Mouse (Mus musculus): Measurements from ENCODE around the gene Rel. TPM values are rescaled to one million over a fixed set of nuclear protein-coding genes. Genes with fewer than 3 reads are reported as not detected.

Gene Rel
- total RNA-seq, 2 experiments from 2014 or later, result 2.5 to 3.3 TPM

DNA sequence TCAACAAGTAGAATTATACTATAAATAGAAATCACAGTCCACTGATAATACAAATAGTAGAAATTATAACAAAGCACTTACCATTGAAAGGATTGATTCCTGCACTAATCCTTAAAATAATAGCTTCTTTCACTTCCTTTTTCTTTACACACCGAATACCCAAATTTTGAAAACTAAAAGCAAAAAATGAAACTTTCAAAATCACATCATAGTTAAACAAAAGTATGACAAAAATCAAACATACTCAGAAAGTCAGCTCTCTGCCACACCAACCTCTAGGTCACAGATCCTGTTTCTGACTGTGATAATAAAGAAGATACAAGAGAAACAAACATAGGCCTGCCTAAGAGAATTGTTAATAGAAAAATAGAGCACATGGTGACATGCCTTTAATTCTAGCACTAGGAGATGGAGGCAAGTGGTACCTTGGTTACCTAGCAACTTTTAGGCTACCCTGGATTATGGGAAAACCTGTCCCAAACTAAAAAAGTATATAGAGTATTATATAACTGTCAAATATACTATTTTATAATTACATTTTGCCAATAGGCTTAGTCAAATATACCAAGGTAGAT is 17.5 kb downstream of the Rel start:
- intact Hi-C loops (cut with DNase I; ENCODE audit: low total_unique reads), result no loop called here
- DNase-seq, result no peak

GRCm38 (mm10) chr11:23746102-23746501 is 24.7 kb downstream of the Rel start:
- intact Hi-C loops (cut with DNase I; ENCODE audit: low total_unique reads), result no loop called here
- no peak for DNase-seq

DNA sequence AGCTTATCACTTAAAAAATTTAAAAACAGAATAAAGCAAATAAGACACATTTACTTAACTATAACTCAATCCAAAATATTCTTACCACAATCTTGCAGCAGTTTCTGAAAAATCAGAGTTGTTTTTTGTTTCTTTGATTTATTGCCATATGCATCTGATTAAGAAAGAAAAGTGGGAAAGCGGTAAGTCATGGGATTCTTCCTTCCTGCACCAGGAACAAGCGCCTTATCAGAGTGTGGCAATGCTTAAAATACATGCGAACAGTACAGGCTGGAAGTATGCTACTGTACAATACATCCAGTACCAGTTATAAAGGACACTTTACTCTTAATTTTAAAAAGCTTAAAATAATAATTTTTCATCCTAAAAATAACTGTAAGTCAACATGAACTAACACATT is 26.4 kb downstream of the Rel start:
- intact Hi-C loops (cut with DNase I; ENCODE audit: low total_unique reads), result no loop called here
- no peak for DNase-seq

DNA sequence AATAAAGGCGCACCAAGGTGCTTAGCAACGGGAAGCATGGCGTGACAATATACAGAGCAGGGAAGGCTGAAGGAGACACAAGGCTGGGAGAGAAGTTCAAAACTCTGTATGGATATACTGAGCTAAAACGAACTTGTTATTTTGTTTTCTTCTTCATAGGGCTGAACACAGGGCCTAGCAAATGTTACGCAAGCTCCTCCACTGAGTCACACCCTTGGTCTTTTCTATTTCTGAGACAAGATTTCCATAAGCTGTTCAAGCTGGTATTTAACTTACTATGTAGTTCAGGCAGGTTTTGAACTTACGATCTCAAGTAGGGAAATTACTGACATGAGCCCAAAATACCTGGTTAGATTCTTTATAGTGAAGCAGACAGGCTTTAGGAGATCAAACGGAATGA is 29.4 kb downstream of the Rel start:
- no peak for DNase-seq
- intact Hi-C loops (cut with DNase I; ENCODE audit: low total_unique reads), result no loop called here

- DNase-seq, result no peak
- intact Hi-C loops (cut with DNase I; ENCODE audit: low total_unique reads), result no loop called here
Measured at GRCm38 (mm10) chr11:23740895-23741294, 29.9 kb downstream of the Rel start.

GRCm38 (mm10) chr11:23735820-23736470 is 34.8 kb downstream of the Rel start:
- DNase-seq, result no peak
- intact Hi-C loops (cut with DNase I; ENCODE audit: low total_unique reads), result no loop called here

- DNase-seq, result no peak
- intact Hi-C loops (cut with DNase I; ENCODE audit: low total_unique reads), result no loop called here
Measured at GRCm38 (mm10) chr11:23734749-23735286, 36.0 kb downstream of the Rel start.

- no peak for DNase-seq
- intact Hi-C loops (cut with DNase I; ENCODE audit: low total_unique reads), result no loop called here
Measured at GRCm38 (mm10) chr11:23732840-23733239, 37.9 kb downstream of the Rel start.

DNA sequence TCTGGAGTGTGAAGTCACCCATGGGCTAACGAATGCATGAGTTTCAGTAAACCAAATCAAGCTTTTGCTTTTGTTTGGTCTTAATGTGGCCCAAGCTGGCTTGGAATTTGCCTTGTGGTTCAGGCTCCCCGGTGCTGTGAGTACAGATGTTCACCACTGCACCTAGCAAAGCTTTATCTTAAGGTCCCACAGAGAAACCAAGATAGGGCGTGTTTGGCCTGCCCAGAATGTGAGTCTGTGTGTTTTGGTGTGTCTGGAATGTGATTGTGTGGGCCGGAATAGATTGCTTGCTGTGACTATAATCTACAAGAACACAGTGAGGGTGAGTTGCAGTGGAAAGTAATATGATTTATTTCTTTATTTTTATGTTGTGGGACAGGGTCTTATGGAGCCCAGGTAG is 40.6 kb downstream of the Rel start:
- DNase-seq, result no peak
- intact Hi-C loops (cut with DNase I; ENCODE audit: low total_unique reads), result no loop called here

DNA sequence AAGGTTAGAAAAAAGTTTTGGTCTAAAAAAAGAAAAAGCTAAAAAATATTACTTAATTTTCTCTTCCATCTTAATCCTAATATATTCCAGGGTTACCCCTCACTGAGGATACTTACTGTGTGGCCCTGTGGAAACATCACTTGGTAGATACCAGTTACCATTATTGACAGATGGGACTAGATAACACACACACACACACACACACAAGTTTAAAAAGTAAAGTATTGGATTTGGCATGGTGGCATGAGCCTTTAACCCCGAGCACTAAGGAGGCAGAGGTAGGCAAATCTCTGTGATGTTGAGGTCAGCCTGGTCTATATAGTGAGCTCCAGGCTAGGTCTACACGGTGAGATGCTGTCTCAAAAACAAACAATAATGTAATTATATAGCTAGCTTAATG is 42.6 kb downstream of the Rel start:
- intact Hi-C loops (cut with DNase I; ENCODE audit: low total_unique reads), result no loop called here
- DNase-seq, result no peak

DNA sequence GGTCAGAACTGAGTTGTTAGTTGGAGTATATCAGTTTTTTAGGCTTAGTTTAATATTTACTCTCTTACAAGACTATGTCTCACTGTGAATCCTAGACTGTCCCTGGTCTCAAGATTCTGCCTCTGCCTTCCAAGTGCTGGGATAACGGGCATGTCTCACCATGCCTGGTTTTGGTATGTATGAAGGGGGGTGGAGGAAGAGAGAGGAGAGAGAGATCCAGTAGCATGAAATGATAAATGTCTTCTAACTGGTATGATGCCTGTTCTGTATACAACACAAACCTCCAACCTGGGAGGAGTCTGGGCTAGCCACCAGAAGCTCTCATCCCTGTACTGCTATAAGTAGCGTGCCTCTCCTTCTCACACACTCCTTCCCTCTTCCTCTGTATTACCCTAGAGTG is 44.3 kb downstream of the Rel start:
- intact Hi-C loops (cut with DNase I; ENCODE audit: low total_unique reads), result no loop called here
- DNase-seq, result no peak

GRCm38 (mm10) chr11:23725850-23726249 is 44.9 kb downstream of the Rel start:
- no peak for DNase-seq
- intact Hi-C loops (cut with DNase I; ENCODE audit: low total_unique reads), result no loop called here

- no peak for DNase-seq
- intact Hi-C loops (cut with DNase I; ENCODE audit: low total_unique reads), result no loop called here
Measured at GRCm38 (mm10) chr11:23722326-23722725, 48.4 kb downstream of the Rel start.

GRCm38 (mm10) chr11:23719825-23720224 is 50.9 kb downstream of the Rel start:
- intact Hi-C loops (cut with DNase I; ENCODE audit: low total_unique reads), result no loop called here
- DNase-seq, result no peak

GRCm38 (mm10) chr11:23718856-23719255 is 51.9 kb downstream of the Rel start:
- intact Hi-C loops (cut with DNase I; ENCODE audit: low total_unique reads), result no loop called here
- no peak for DNase-seq

GRCm38 (mm10) chr11:23712299-23712698 is 58.5 kb downstream of the Rel start:
- intact Hi-C loops (cut with DNase I; ENCODE audit: low total_unique reads), result no loop called here

DNA sequence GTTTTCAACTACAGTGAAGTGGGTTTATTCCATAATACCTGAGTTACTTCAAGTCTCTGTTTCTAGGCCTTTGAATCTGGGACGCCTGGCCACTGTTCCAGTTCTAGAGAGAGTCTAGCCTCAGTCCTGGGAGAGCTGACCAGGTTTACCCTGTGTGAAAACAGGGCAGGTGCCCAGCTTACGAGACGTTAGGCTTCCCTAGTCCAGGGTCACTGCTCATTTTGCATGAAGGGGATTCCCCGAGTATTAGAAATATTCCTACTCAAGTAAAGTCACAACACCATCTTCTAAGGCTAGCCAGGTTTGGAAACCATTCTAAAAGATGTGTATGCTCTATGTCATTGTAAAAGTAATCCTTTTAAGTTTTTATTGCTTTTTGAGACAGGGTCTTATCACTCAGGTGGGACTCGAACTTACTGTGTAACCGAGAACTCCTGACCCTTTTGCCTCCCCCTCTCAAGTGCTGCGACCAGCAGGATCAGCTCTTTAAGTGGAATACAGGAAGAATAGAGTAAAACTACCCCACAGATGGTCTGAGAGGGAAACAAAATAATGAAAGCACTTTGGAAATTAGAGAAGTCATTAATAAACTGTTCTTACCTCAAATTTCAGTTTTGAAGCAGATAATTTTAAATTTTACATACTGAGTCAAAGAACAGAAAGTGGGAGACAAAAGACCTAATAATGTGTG is 66.0 kb downstream of the Rel start:
- intact Hi-C loops (cut with DNase I; ENCODE audit: low total_unique reads), result no loop called here
- DNase-seq, result no peak

More at GRCm38 (mm10) chr11:23712299-23712698, 58.5 kb downstream of the Rel start:
- DNase-seq, result no peak

- no peak for DNase-seq
- intact Hi-C loops (cut with DNase I; ENCODE audit: low total_unique reads), result no loop called here
Measured at GRCm38 (mm10) chr11:23701831-23702230, 68.9 kb downstream of the Rel start.

GRCm38 (mm10) chr11:23699414-23700095 is 71.2 kb downstream of the Rel start:
- no peak for DNase-seq
- intact Hi-C loops (cut with DNase I; ENCODE audit: low total_unique reads), result no loop called here

- intact Hi-C loops (cut with DNase I; ENCODE audit: low total_unique reads), result no loop called here
- DNase-seq, result no peak
Measured at GRCm38 (mm10) chr11:23698526-23698925, 72.2 kb downstream of the Rel start.

Data from gastrocnemius, postnatal 14 days (tissue).